Mouse (Mus musculus) adrenal gland, adult 2 months (tissue): Measurements from ENCODE around the gene Ank3. TPM values are rescaled to one million over a fixed set of nuclear protein-coding genes. Genes with fewer than 3 reads are reported as not detected.

ENCODE experiments used
- DNase-seq: peaks from one replicate; pipeline ENCODE4 v3.0.0; 2021
- polyA plus RNA-seq: library from polyadenylated mRNA; depleted of rRNA; stranded (reverse); fragments of >200 nt; gene quantifications from 2 replicates; pipeline ENCODE4 v1.2.3, GENCODE M21; 2012
- total RNA-seq, 2 experiments: library from RNA; stranded (reverse); gene quantifications; 2 replicates each; pipeline ENCODE4 v1.2.3; 2021

The Ank3 gene
- total and polyA plus RNA-seq, 3 experiments = 0.79 to 12.9 (median 10.2) TPM

- no peak for DNase-seq
These were observed 79.1 kb downstream of the Ank3 start for GRCm38 (mm10) chr10:69477656-69478055.

GRCm38 (mm10) chr10:69478831-69479230, 80.3 kb downstream of the Ank3 start:
- DNase-seq = no peak

- no peak for DNase-seq
These were observed 86.7 kb downstream of the Ank3 start for GRCm38 (mm10) chr10:69485191-69485786.

- DNase-seq = no peak
These were observed 91.6 kb downstream of the Ank3 start for GRCm38 (mm10) chr10:69490182-69490581.

GRCm38 (mm10) chr10:69491975-69492374, 93.4 kb downstream of the Ank3 start:
- no peak for DNase-seq

GRCm38 (mm10) chr10:69497382-69497781, 98.8 kb downstream of the Ank3 start:
- no peak for DNase-seq

GRCm38 (mm10) chr10:69500171-69500860, 101.7 kb downstream of the Ank3 start:
- DNase-seq = no peak

- DNase-seq = no peak
These were observed 105.2 kb downstream of the Ank3 start for GRCm38 (mm10) chr10:69503791-69504190.

- no peak for DNase-seq
These were observed 109.1 kb downstream of the Ank3 start for GRCm38 (mm10) chr10:69507719-69508118.

- DNase-seq = no peak
These were observed 111.8 kb downstream of the Ank3 start for GRCm38 (mm10) chr10:69510392-69510791.

GRCm38 (mm10) chr10:69511234-69511633, 112.7 kb downstream of the Ank3 start:
- DNase-seq = no peak

GRCm38 (mm10) chr10:69521977-69522376, 123.4 kb downstream of the Ank3 start:
- DNase-seq = no peak

GRCm38 (mm10) chr10:69523202-69523601, 124.6 kb downstream of the Ank3 start:
- DNase-seq = no peak

GRCm38 (mm10) chr10:69527318-69527717, 128.7 kb downstream of the Ank3 start:
- DNase-seq = no peak

- no peak for DNase-seq
These were observed 130.2 kb downstream of the Ank3 start for GRCm38 (mm10) chr10:69528746-69529145.

GRCm38 (mm10) chr10:69530326-69530725, 131.8 kb downstream of the Ank3 start:
- no peak for DNase-seq

- DNase-seq = no peak
These were observed 133.0 kb downstream of the Ank3 start for GRCm38 (mm10) chr10:69531569-69531968.

GRCm38 (mm10) chr10:69532169-69532730, 133.7 kb downstream of the Ank3 start:
- no peak for DNase-seq

- peak; percentile 26 for DNase-seq
These were observed 135.2 kb downstream of the Ank3 start for GRCm38 (mm10) chr10:69533505-69534388.

GRCm38 (mm10) chr10:69534716-69535115, 136.1 kb downstream of the Ank3 start:
- no peak for DNase-seq

- DNase-seq = no peak
These were observed 136.8 kb downstream of the Ank3 start for GRCm38 (mm10) chr10:69535123-69535930.

GRCm38 (mm10) chr10:69535931-69536200, 137.3 kb downstream of the Ank3 start:
- DNase-seq = no peak
